Mouse (Mus musculus) kidney, postnatal 0 days (tissue): Measurements from ENCODE around the gene Sstr5. TPM values are rescaled to one million over a fixed set of nuclear protein-coding genes. Genes with fewer than 3 reads are reported as not detected.

Source experiments
- ATAC-seq: fragments of 200-750 bp; cut with Nextera tagmentation; replicated peaks from 2 replicates; pipeline ENCODE4 v1.8.0; 2017; ENCODE audit warnings: low read depth, moderate number of reproducible peaks, moderate TSS enrichment, moderate library complexity; ENCODE audit not compliant: low FRiP score
- DNase-seq: peaks from one replicate; pipeline ENCODE4 v3.0.0-alpha.2; 2016; ENCODE audit warnings: low spot score
- H3K27ac ChIP-seq: fragments of 300-500 bp; sonication (generic); 2 replicates; pipeline ENCODE4 v1.5.1; 2014; ENCODE audit warnings: mild to moderate bottlenecking
- H3K27me3 ChIP-seq: fragments of 300-500 bp; sonication (generic); 2 replicates; pipeline ENCODE4 v1.6.1; 2014; ENCODE audit warnings: low read length, mixed read lengths; ENCODE audit not compliant: insufficient read depth
- H3K36me3 ChIP-seq: fragments of 300-500 bp; sonication (generic); 2 replicates; pipeline ENCODE4 v1.6.1; 2014; ENCODE audit warnings: low read length, mixed read lengths; ENCODE audit not compliant: insufficient read depth
- H3K4me1 ChIP-seq: fragments of 300-500 bp; sonication (generic); replicated peaks from 2 replicates; pipeline ENCODE4 v1.6.1; 2014; ENCODE audit warnings: antibody characterized with exemption, low read length, mixed read lengths; ENCODE audit not compliant: insufficient read depth
- H3K4me2 ChIP-seq: fragments of 300-500 bp; sonication (generic); 2 replicates; pipeline ENCODE4 v1.6.1; 2014; ENCODE audit warnings: mild to moderate bottlenecking, low read length, moderate library complexity, mixed read lengths
- H3K4me3 ChIP-seq: fragments of 300-500 bp; sonication (generic); replicated peaks from 2 replicates; pipeline ENCODE4 v1.5.1; 2014; ENCODE audit warnings: low read depth, low read length
- H3K9ac ChIP-seq: fragments of 300-500 bp; sonication (generic); 2 replicates; pipeline ENCODE4 v1.6.1; 2014; ENCODE audit warnings: low read depth, low read length
- H3K9me3 ChIP-seq: fragments of 300-500 bp; sonication (generic); replicated peaks from 2 replicates; pipeline ENCODE4 v1.6.1; 2016; ENCODE audit warnings: low read length, inconsistent platforms, mixed read lengths
- CTCF ChIP-seq: IDR thresholded peaks from 2 replicates; pipeline ENCODE4 v1.5.1; 2016; ENCODE audit warnings: antibody characterized with exemption, low read depth, mild to moderate bottlenecking, moderate library complexity
- WGBS: fragments of 180-500 bp; shearing (Covaris S2); extraction: QIAGEN DNeasy Blood & Tissue Kit; methylation state at CpG from one replicate; pipeline ENCODE4 v1.1.7; 2014; 5-methylcytosine and 5-hydroxymethylcytosine counted together
- polyA plus RNA-seq: library from polyadenylated mRNA; unstranded; fragments of >200 nt; fragmentation: Nextera tagmentation; extraction: Ambion mirVana; gene quantifications from 2 replicates; pipeline ENCODE4 v1.2.1, GENCODE M21; 2015

The Sstr5 gene
- polyA plus RNA-seq: not detected in 2 replicates

- no peak within 1 kb of the TSS for H3K27ac ChIP-seq
- no peak for TF ChIP-seq CTCF
- ATAC-seq (no peak), DNase-seq (peak; percentile 56)
- no peaks in the 10 kb centered on the region for H3K9me3 ChIP-seq
- H3K4me1 ChIP-seq: no peaks in the 10 kb centered on the region
- 0 out of 2 replicates have a peak within 1 kb of the TSS, but pooled peaks have one; percentile 23 for H3K9ac ChIP-seq
- WGBS: 2% methylated on average over 27 of the region's 28 CpGs
- H3K36me3 ChIP-seq: no peaks in the 10 kb centered on the region
- H3K4me3 ChIP-seq: peak within 1 kb of the TSS; percentile 17
- peaks cover 13% of the 10 kb centered on the region; the same call in 1 of the 2 replicates for H3K27me3 ChIP-seq
- peak within 1 kb of the TSS; percentile 45 for H3K4me2 ChIP-seq
These were observed at the start of gene Sstr5 for GRCm38 (mm10) chr17:25497013-25497412. Gene Sstr5, minus strand, starts transcription at chr17:25497288.

- H3K4me2 ChIP-seq: no peak overlapping the region
- H3K27ac ChIP-seq: no peak overlapping the region
- no peaks in the 10 kb centered on the region for H3K9me3 ChIP-seq
- no peak overlapping the region for H3K4me3 ChIP-seq
- ATAC-seq (no peak), DNase-seq (no peak)
- WGBS: 66% methylated on average over 4 of the region's 4 CpGs
- no peaks in the 10 kb centered on the region for H3K27me3 ChIP-seq
- TF ChIP-seq CTCF: no peak
- H3K9ac ChIP-seq: no peak overlapping the region
- no peaks in the 10 kb centered on the region for H3K36me3 ChIP-seq
- no peaks in the 10 kb centered on the region for H3K4me1 ChIP-seq
These were observed 44.7 kb upstream of the Sstr5 start for GRCm38 (mm10) chr17:25541768-25542167.

- ATAC-seq (no peak), DNase-seq (no peak)
- no peaks in the 10 kb centered on the region for H3K36me3 ChIP-seq
- no peaks in the 10 kb centered on the region for H3K9me3 ChIP-seq
- H3K27ac ChIP-seq: no peak overlapping the region
- no peak overlapping the region for H3K9ac ChIP-seq
- no peak overlapping the region for H3K4me3 ChIP-seq
- no peak overlapping the region for H3K4me2 ChIP-seq
- no peak for TF ChIP-seq CTCF
- 64% methylated on average over 5 of the region's 5 CpGs for WGBS
- H3K27me3 ChIP-seq: no peaks in the 10 kb centered on the region
- no peaks in the 10 kb centered on the region for H3K4me1 ChIP-seq
These were observed 43.6 kb upstream of the Sstr5 start for GRCm38 (mm10) chr17:25540731-25541130.

- TF ChIP-seq CTCF: no peak
- Histone ChIP-seq H3K27ac (no peak overlapping the region), H3K4me1 (no peaks in the 10 kb centered on the region), H3K9ac (no peak overlapping the region), H3K4me3 (no peak overlapping the region), H3K27me3 (no peaks in the 10 kb centered on the region), H3K36me3 (no peaks in the 10 kb centered on the region), H3K4me2 (peak overlapping the region; percentile 32; the same call in 1 of the 2 replicates), H3K9me3 (no peaks in the 10 kb centered on the region)
- peak; percentile 87 for ATAC-seq
- DNase-seq: peak; percentile 75
- 26% methylated on average over 27 of the region's 27 CpGs for WGBS
These were observed 42.1 kb upstream of the Sstr5 start for GRCm38 (mm10) chr17:25538945-25539875.

GRCm38 (mm10) chr17:25530357-25531022, 33.4 kb upstream of the Sstr5 start:
- DNase-seq (no peak), ATAC-seq (no peak)
- H3K4me2 ChIP-seq: no peak overlapping the region
- H3K36me3 ChIP-seq: no peaks in the 10 kb centered on the region
- no peaks in the 10 kb centered on the region for H3K9me3 ChIP-seq
- no peaks in the 10 kb centered on the region for H3K4me1 ChIP-seq
- H3K27me3 ChIP-seq: no peaks in the 10 kb centered on the region
- no peak overlapping the region for H3K4me3 ChIP-seq
- no peak overlapping the region for H3K27ac ChIP-seq
- H3K9ac ChIP-seq: no peak overlapping the region
- WGBS: 63% methylated on average over 8 of the region's 8 CpGs
- no peak for TF ChIP-seq CTCF

- no peaks in the 10 kb centered on the region for H3K9me3 ChIP-seq
- 63% methylated on average over 12 of the region's 12 CpGs for whole genome bisulfite sequencing
These were observed 25.0 kb upstream of the Sstr5 start for GRCm38 (mm10) chr17:25522080-25522479.

More at GRCm38 (mm10) chr17:25522080-25522479, 25.0 kb upstream of the Sstr5 start:
- Histone ChIP-seq H3K36me3 (no peaks in the 10 kb centered on the region), H3K9ac (no peak overlapping the region), H3K27me3 (no peaks in the 10 kb centered on the region), H3K27ac (no peak overlapping the region), H3K4me3 (no peak overlapping the region), H3K4me2 (no peak overlapping the region), H3K4me1 (no peaks in the 10 kb centered on the region)
- ATAC-seq (no peak), DNase-seq (no peak)
- no peak for TF ChIP-seq CTCF
